Mouse (Mus musculus): ENCODE measurements at regions not wholly inside any gene's neighbourhood (a gene's known extent, or its start where the extent isn't known, plus 50 kb on each side); places are given as distances from the start of the nearest gene placed in this dataset.
A peak's percentile ranks its signal among the peaks of the same experiment; 100 is the strongest.

DNA sequence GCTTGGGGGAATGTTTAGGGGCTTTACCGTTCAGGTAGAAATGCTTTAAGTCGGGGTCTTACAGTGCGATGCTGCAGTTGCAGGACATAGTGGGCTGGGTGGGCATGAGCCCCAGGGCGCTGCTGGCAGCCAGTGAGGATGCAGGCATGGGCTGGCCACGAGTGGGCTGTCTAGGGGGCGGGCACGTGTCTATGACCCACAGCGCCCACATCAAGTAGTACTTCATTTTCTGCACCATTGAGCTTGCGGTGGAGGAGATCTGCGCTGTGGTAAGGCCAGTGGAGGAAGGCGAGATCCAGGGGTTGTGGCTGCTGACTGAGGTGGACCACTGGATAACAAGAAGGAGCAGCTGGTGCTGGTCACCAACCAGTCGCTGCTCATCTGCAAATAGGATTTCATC, 52.4 kb upstream of the Olfr291 start:
- H3K27ac ChIP-seq (ENCODE audit: insufficient read depth, low read length) = no peak overlapping the region
- H3K4me1 ChIP-seq (ENCODE audit: control insufficient read depth, insufficient read depth, low read length) = no peaks in the 10 kb centered on the region
- no peak overlapping the region for H3K4me3 ChIP-seq (ENCODE audit: insufficient read depth, low read length)
- TF ChIP-seq POLR2A (IDR thresholded peaks at IDR 0.05; ENCODE audit: low read depth, low read length) = no peak
- no peak for TF ChIP-seq CTCF (IDR thresholded peaks at IDR 0.05; ENCODE audit: borderline replicate concordance, insufficient read depth, low read length)

DNA sequence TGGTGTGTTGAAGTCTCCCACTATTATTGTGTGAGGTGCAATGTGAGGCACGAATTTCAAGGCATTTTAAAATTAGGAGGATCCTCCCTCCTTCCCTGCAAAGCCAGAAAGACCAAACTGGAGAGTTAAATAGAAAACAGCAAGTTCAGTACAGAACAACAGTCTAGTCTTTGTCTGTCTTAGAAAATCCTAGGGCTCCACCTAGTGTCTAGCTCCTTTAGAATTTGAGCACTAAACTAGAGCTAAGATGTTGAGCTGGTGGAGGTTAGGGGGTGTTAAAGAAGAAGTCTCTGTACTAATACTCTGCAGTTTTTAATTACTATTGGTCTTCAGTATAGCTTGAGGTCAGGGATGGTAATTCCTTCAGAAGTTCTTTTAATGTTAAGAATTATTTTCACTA, 58.7 kb upstream of the Olfr291 start:
- H3K4me3 ChIP-seq (ENCODE audit: insufficient read depth, low read length) = no peak overlapping the region
- H3K27ac ChIP-seq (ENCODE audit: insufficient read depth, low read length) = no peak overlapping the region
- no peak for TF ChIP-seq CTCF (IDR thresholded peaks at IDR 0.05; ENCODE audit: borderline replicate concordance, insufficient read depth, low read length)
- TF ChIP-seq POLR2A (IDR thresholded peaks at IDR 0.05; ENCODE audit: low read depth, low read length) = no peak
- no peaks in the 10 kb centered on the region for H3K4me1 ChIP-seq (ENCODE audit: control insufficient read depth, insufficient read depth, low read length)

DNA sequence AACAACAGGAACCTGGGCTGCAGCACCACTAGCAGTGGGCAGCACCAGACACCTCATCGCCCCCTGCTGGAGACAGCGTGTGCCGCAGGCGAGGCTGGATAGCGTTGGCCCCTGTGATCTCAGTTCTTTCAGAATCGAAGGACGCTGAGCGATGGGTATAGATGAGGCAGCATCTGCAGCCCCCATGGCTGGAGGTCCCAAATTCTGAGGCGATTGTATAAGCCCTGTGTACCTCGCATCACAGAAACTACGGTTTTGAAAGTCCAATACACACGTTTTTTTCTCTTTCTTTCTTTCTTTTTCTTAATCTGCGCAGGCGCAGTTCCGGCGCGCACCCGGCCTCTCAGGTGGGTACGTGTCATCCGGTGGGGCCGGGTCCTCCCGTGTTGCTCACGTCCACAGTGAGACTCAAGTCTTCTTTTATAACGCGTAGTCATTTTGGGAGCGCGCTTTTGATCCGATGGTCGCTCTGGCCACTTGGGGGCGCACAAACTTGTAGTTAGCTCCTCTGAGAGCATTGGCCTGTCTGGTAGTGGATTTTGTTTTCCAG, 74.0 kb upstream of the Olfr291 start:
- H3K4me1 ChIP-seq (ENCODE audit: control insufficient read depth, insufficient read depth, low read length) = no peaks in the 10 kb centered on the region
- TF ChIP-seq POLR2A (IDR thresholded peaks at IDR 0.05; ENCODE audit: low read depth, low read length) (no peak), CTCF (IDR thresholded peaks at IDR 0.05; ENCODE audit: borderline replicate concordance, insufficient read depth, low read length) (peak; percentile 99)
- H3K4me3 ChIP-seq (ENCODE audit: insufficient read depth, low read length) = peak overlapping the region; percentile 79
- H3K27ac ChIP-seq (ENCODE audit: insufficient read depth, low read length) = no peak overlapping the region

DNA sequence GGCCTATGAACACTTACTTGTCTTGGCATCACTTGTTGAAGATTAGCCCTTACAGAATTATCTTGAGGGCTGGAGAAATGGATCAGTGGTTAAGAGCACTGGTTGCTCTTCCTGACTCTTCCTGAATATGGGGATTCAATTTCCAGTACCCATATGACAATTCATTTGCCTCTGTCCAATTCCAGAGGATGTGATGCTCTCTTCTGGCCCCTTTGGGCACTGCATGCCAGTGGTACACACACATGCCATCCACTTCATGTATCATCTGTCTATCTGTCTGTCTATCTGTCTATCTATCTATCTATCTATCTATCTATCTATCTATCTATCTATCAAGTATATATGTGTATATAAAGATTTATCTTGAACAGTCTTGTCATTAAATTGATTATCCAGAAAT, 75.7 kb upstream of the Olfr291 start:
- Histone ChIP-seq H3K4me3 (ENCODE audit: insufficient read depth, low read length) (no peak overlapping the region), H3K4me1 (ENCODE audit: control insufficient read depth, insufficient read depth, low read length) (no peaks in the 10 kb centered on the region), H3K27ac (ENCODE audit: insufficient read depth, low read length) (no peak overlapping the region)
- TF ChIP-seq CTCF (IDR thresholded peaks at IDR 0.05; ENCODE audit: borderline replicate concordance, insufficient read depth, low read length) (no peak), POLR2A (IDR thresholded peaks at IDR 0.05; ENCODE audit: low read depth, low read length) (no peak)

DNA sequence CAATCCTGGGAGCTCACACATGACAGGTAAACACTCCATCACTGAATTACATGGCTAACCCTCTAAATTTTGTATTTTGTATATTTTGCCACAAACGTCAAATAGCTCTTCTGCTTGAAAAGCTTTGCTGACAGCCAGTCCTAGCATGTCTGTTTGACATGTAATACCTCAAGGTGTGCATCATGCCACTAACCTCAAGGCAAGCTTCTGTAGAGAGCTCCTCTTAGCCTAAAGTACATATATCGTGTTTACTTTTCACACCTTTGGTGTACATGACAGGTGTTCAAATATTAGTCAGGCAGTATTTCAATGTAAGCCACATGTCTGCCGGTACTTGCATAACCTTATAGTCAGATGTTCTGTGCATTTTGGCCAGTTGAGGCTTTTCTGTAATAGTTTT, 66.5 kb upstream of the Zfand6 start:
- no peak for TF ChIP-seq POLR2A (IDR thresholded peaks at IDR 0.05; ENCODE audit: low read depth, low read length)
- TF ChIP-seq CTCF (IDR thresholded peaks at IDR 0.05; ENCODE audit: borderline replicate concordance, insufficient read depth, low read length) = no peak
- Histone ChIP-seq H3K4me3 (ENCODE audit: insufficient read depth, low read length) (no peak overlapping the region), H3K4me1 (ENCODE audit: control insufficient read depth, insufficient read depth, low read length) (no peaks in the 10 kb centered on the region), H3K27ac (ENCODE audit: insufficient read depth, low read length) (no peak overlapping the region)

DNA sequence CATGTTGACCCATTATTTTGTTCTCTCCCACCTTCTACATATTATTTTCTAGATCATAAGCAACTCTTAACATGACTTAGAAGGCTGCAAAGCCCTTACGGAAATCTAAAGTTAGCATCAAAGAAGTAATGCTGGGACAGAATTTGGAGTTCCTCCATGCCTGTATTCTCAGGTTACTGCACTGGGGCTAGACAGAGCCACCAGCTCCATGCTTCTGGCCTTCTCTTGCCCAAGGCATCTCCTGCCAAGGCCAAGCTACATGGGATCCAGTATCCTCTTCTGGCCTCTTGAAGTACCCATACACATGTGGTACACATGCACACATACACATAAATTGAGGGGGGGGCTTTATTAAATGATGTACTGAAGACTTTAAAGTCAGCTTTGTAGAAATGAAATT, 63.6 kb upstream of the Zfand6 start:
- no peak overlapping the region for H3K4me3 ChIP-seq (ENCODE audit: insufficient read depth, low read length)
- TF ChIP-seq CTCF (IDR thresholded peaks at IDR 0.05; ENCODE audit: borderline replicate concordance, insufficient read depth, low read length) (no peak), POLR2A (IDR thresholded peaks at IDR 0.05; ENCODE audit: low read depth, low read length) (no peak)
- H3K27ac ChIP-seq (ENCODE audit: insufficient read depth, low read length) = no peak overlapping the region
- H3K4me1 ChIP-seq (ENCODE audit: control insufficient read depth, insufficient read depth, low read length) = no peaks in the 10 kb centered on the region

DNA sequence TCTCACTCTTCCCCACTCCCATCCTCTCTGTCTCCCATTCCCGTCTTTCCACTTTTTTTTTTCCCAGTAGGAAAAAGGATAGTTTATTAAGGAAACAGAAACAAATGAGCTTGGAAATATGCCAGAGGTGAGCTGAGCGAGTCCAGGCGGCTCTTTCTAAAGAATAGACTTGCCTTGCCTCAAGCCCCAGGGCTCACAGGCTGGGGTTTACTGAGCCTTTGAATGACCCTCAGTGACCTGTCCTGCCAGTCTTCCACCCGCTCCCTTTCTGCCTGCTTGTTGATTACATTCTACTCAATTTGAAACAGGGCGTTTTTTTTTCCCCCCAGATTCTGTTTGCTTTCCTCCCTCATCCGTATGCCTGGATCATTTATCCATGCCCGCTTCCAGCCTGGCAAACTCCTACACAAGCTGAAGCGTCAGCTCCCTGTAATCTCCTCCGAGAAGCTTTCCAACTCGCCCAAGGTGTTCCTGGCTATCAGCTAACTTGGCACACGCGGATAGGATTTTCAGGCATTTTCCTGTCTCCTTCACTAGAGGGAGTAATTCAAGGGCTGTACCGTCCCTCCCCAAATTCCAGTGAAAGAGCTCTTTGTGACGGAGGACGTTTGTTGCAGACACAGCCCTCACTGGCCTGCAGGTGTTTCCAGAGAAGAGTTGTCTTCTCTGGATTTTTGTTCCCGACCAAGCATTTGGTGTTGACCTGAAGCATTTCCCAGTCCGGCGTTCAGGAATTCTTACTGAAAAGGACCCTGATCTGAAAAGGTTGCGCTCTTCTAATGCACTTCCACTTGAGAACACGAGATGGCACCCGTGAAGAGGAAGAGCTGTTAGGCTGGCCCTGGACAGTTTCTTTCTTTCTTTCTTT, 59.9 kb upstream of the Zfand6 start:
- H3K27ac ChIP-seq (ENCODE audit: insufficient read depth, low read length) = no peak overlapping the region
- H3K4me1 ChIP-seq (ENCODE audit: control insufficient read depth, insufficient read depth, low read length) = no peaks in the 10 kb centered on the region
- H3K4me3 ChIP-seq (ENCODE audit: insufficient read depth, low read length) = peak overlapping the region; percentile 74
- no peak for TF ChIP-seq CTCF (IDR thresholded peaks at IDR 0.05; ENCODE audit: borderline replicate concordance, insufficient read depth, low read length)
- no peak for TF ChIP-seq POLR2A (IDR thresholded peaks at IDR 0.05; ENCODE audit: low read depth, low read length)

DNA sequence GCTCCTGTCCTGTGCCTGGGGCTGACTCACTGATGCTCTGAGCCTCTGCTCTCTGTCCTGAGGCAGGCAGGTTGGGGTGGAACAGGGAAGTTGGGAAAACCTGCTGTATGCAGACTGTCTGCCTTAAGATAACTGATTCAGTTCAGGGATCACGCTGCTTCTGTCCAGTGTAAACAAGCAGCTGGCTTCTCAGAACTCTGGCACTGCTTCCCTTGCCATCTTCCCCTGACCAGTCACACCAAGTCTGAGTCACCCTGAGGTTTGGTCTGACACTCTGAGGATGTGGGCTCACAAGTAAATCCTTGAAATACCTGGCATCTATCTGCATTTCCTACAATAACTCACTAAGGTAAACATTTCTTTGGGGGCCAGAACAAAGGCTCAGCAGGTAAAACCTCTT, 58.1 kb upstream of the Zfand6 start:
- H3K27ac ChIP-seq (ENCODE audit: insufficient read depth, low read length) = no peak overlapping the region
- no peak overlapping the region for H3K4me3 ChIP-seq (ENCODE audit: insufficient read depth, low read length)
- no peaks in the 10 kb centered on the region for H3K4me1 ChIP-seq (ENCODE audit: control insufficient read depth, insufficient read depth, low read length)
- TF ChIP-seq CTCF (IDR thresholded peaks at IDR 0.05; ENCODE audit: borderline replicate concordance, insufficient read depth, low read length) = no peak
- no peak for TF ChIP-seq POLR2A (IDR thresholded peaks at IDR 0.05; ENCODE audit: low read depth, low read length)

DNA sequence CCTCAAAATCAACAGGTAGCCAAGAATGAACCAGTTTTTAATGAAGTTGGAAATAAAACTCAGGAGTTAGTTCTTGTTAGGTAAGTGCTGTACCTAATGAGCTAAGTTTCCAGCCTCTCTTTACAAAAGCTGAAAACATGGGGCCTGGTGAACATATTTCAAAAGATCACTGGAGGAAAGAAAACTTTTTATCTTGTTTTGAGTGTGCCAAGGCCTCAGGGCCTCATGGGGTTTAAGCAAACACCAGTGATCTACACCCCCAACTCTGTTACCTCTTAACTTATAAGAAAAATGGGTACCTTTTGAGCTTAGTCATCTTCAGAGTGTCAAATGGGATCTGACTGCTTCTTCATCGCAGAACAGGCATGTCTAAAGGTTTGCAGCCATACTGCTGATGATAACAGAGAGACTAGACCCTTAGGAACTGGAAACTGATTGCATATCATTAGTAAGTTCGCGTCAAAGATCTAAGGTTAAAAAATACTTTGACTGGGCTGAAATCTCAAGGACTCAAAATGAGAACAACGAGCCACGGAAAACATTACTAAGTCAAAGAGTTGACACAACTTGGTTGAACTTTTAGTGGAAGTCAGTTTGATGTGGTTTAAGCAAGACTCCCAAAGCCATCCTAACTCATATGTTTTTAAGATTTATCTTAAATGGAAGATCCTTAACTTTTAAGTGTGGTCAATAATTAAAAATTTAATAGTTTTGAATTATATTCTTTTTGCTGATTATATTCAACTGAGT, 54.7 kb upstream of the Zfand6 start:
- no peaks in the 10 kb centered on the region for H3K4me1 ChIP-seq (ENCODE audit: control insufficient read depth, insufficient read depth, low read length)
- no peak overlapping the region for H3K27ac ChIP-seq (ENCODE audit: insufficient read depth, low read length)
- no peak for TF ChIP-seq CTCF (IDR thresholded peaks at IDR 0.05; ENCODE audit: borderline replicate concordance, insufficient read depth, low read length)
- no peak for TF ChIP-seq POLR2A (IDR thresholded peaks at IDR 0.05; ENCODE audit: low read depth, low read length)
- H3K4me3 ChIP-seq (ENCODE audit: insufficient read depth, low read length) = no peak overlapping the region

DNA sequence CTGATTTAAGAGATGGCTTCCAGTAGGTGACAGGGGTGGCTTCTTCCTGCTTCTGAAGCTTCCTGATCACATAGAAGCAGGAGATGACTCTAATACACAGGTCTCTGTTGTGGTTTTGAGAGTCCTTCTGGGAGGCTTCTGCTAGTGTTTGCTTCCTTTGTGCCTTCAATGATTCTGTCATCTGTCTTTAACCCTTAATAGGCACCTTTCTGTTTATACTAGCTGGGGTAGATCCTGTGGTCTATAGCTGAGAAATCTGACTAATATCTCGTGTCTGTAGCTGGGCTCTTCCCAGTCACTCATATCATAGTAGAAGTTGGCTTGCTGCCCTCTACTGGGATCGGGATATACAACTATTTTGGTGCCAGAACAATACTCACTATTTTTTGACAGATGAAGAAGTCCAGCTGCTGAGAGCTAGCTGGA, 50.2 kb upstream of the Zfand6 start:
- Histone ChIP-seq H3K4me1 (ENCODE audit: control insufficient read depth, insufficient read depth, low read length) (no peaks in the 10 kb centered on the region), H3K4me3 (ENCODE audit: insufficient read depth, low read length) (no peak overlapping the region), H3K27ac (ENCODE audit: insufficient read depth, low read length) (no peak overlapping the region)
- TF ChIP-seq POLR2A (IDR thresholded peaks at IDR 0.05; ENCODE audit: low read depth, low read length) = no peak
- TF ChIP-seq CTCF (IDR thresholded peaks at IDR 0.05; ENCODE audit: borderline replicate concordance, insufficient read depth, low read length) = no peak

All from embryonic fibroblast, embryonic 13.5 days (primary cell).